Mouse (Mus musculus): Measurements from ENCODE around the gene Prdm4. TPM values are rescaled to one million over a fixed set of nuclear protein-coding genes. Genes with fewer than 3 reads are reported as not detected.

Prdm4 gene
- total and polyA plus RNA-seq, 3 experiments: 19.0 to 27.9 (median 23.2) TPM

DNA sequence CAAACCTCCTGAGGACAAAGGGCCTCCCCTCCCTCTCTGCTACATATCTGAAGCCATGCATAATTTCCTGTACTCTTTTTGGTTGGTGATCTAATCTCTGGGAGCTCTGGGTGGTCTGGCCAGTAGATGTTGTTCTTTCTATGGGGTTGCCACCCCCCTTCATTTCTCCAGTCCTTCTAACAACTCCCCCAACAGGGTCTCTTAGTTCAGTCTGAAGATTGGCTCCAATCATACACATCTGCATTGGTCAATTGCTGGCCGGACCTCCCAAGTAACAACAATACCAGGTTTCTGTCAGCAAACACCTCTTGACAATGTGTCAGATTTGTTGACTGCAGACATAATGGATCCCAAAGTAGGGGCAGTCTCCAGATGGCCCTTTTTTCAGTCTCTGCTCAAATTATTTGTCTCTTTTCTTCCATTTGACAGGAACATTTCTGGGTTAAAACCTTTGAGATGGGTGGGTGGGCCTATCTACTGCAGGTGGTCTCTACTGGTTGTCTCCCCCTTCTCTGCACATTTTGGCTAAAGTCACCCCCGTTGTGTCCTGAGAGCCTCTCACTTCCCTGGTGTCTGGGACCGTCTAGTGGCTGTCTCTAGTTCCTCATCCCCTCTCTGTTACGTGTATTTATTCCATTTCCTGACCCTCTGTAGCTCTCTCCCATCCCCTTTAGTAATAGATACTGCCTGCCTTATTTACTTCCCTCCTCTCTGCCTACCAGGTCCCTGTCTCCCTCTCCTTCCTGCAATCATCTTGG, 70.7 kb downstream of the Prdm4 start:
- Histone ChIP-seq H3K4me2 (ENCODE audit: insufficient read depth, low read depth, poor library complexity, severe bottlenecking) (no peak overlapping the region), H3K4me1 (ENCODE audit: control insufficient read depth in 1 of 2, insufficient read depth in 2 of 2) (no peaks in the 10 kb centered on the region), H3K9me3 (replicated peaks; ENCODE audit: low read length) (no peaks in the 10 kb centered on the region), H3K27me3 (replicated peaks) (peaks cover 3% of the 10 kb centered on the region), H3K79me2 (replicated peaks; ENCODE audit: control insufficient read depth, extremely low read depth, insufficient read depth, poor library complexity, severe bottlenecking) (no peaks in the 10 kb centered on the region), H3K36me3 (replicated peaks in 1 of 2; ENCODE audit: control insufficient read depth in 1 of 2, insufficient read depth in 1 of 2, low read length in 1 of 2) (no peaks in the 10 kb centered on the region), H3K4me3 (replicated peaks in 1 of 3; ENCODE audit: low read depth in 2 of 3, low read length in 2 of 3, poor library complexity in 1 of 3) (no peak overlapping the region), H3K27ac (ENCODE audit: insufficient read depth, low read depth) (no peak overlapping the region), H3K9ac (ENCODE audit: insufficient read depth, low read depth) (no peak overlapping the region)
- in situ Hi-C loops (cut with MboI; ENCODE audit: low pct_ligation_motif_present, low pct_unique_long_range_greater_than_20kb, low sequenced_read_pairs): no loop called here
- dilution Hi-C loops (cut with MboI; ENCODE audit: extremely low pct_ligation_motif_present, extremely low pct_unique_long_range_greater_than_20kb, low sequenced_read_pairs): no loop called here
- TF ChIP-seq ZC3H11A (IDR thresholded peaks at IDR 0.05; ENCODE audit: low read depth, low read length): no peak
- no peak for TF ChIP-seq POLR2AphosphoS2 (IDR thresholded peaks at IDR 0.05; ENCODE audit: low read depth, low read length)
- TF ChIP-seq MXI1 (IDR thresholded peaks at IDR 0.05; ENCODE audit: low read depth, low read length): no peak
- no peak for TF ChIP-seq ZKSCAN1 (IDR thresholded peaks at IDR 0.05; ENCODE audit: borderline replicate concordance, low read depth, low read length)
- TF ChIP-seq KAT2A (IDR thresholded peaks at IDR 0.05; ENCODE audit: insufficient replicate concordance, low read length): no peak
- no peak for TF ChIP-seq NRF1 (IDR thresholded peaks at IDR 0.05; ENCODE audit: low read depth, low read length)
- TF ChIP-seq ELF1 (IDR thresholded peaks at IDR 0.05; ENCODE audit: low read depth, low read length): no peak
- TF ChIP-seq TCF12 (IDR thresholded peaks at IDR 0.05; ENCODE audit: low read depth, low read length): no peak
- TF ChIP-seq JUND (conservative IDR thresholded peaks at IDR 0.05; ENCODE audit: low read depth, low read length): no peak
- TF ChIP-seq CHD1 (IDR thresholded peaks at IDR 0.05; ENCODE audit: low read depth, low read length): no peak
- TF ChIP-seq SMC3 (IDR thresholded peaks at IDR 0.05; ENCODE audit: low read depth, low read length): no peak
- no peak for TF ChIP-seq CHD2 (IDR thresholded peaks at IDR 0.05; ENCODE audit: low read length)
- no peak for TF ChIP-seq TBP (conservative IDR thresholded peaks at IDR 0.05; ENCODE audit: low read depth, low read length)
- TF ChIP-seq RAD21 (IDR thresholded peaks at IDR 0.05; ENCODE audit: low read depth, low read length): no peak
- no peak for TF ChIP-seq HCFC1 (IDR thresholded peaks at IDR 0.05; ENCODE audit: low read depth, low read length)
- no peak for TF ChIP-seq BHLHE40 (IDR thresholded peaks at IDR 0.05; ENCODE audit: low read depth, low read length)
- no peak for TF ChIP-seq MAFK (IDR thresholded peaks at IDR 0.05; ENCODE audit: insufficient replicate concordance, low read length)
- TF ChIP-seq PAX5 (IDR thresholded peaks at IDR 0.05; ENCODE audit: low read length): no peak
- TF ChIP-seq UBTF (IDR thresholded peaks at IDR 0.05; ENCODE audit: low read depth, low read length): no peak
- DNase-seq (ENCODE audit: extremely low read depth): no peak

Other genes with a start within 250 kb of the Prdm4 start
- 65.0 and 70.7 TPM in 2 replicates for gene Pwp1, start 87.6 kb downstream of the Prdm4 start, total RNA-seq (2012; rRNA removed)
- 118 and 125 TPM in 2 replicates for gene Pwp1, start 87.6 kb downstream of the Prdm4 start, total RNA-seq (2014; rRNA removed)
- gene Pwp1, start 87.6 kb downstream of the Prdm4 start, polyA plus RNA-seq (2012; ENCODE audit: insufficient read length, low read depth): 90.4 and 97.1 TPM in 2 replicates
- gene Ascl4, start 10.5 kb upstream of the Prdm4 start, total RNA-seq (2012; rRNA removed): 0.13 TPM in 1 of 2 replicates, not detected in the other
- gene Ascl4, start 10.5 kb upstream of the Prdm4 start, total RNA-seq (2014; rRNA removed): not detected in 2 replicates
- 0.11 TPM in 1 of 2 replicates, not detected in the other for gene Ascl4, start 10.5 kb upstream of the Prdm4 start, polyA plus RNA-seq (2012; ENCODE audit: insufficient read length, low read depth)
- 192 and 217 TPM in 2 replicates for gene Rtcb, start 40.7 kb upstream of the Prdm4 start, total RNA-seq (2012; rRNA removed)
- 225 and 249 TPM in 2 replicates for gene Rtcb, start 40.7 kb upstream of the Prdm4 start, total RNA-seq (2014; rRNA removed)
- gene Rtcb, start 40.7 kb upstream of the Prdm4 start, polyA plus RNA-seq (2012; ENCODE audit: insufficient read length, low read depth): 239 and 253 TPM in 2 replicates
- not detected in 2 replicates for gene Bpifc, start 94.8 kb upstream of the Prdm4 start, total RNA-seq (2012; rRNA removed)
- gene Bpifc, start 94.8 kb upstream of the Prdm4 start, total RNA-seq (2014; rRNA removed): not detected in 2 replicates
- gene Bpifc, start 94.8 kb upstream of the Prdm4 start, polyA plus RNA-seq (2012; ENCODE audit: insufficient read length, low read depth): 0.15 TPM in 1 of 2 replicates, not detected in the other
- gene Fbxo7, start 104.8 kb upstream of the Prdm4 start, total RNA-seq (2012; rRNA removed): 11.4 and 13.1 TPM in 2 replicates
- gene Fbxo7, start 104.8 kb upstream of the Prdm4 start, total RNA-seq (2014; rRNA removed): 16.6 and 18.3 TPM in 2 replicates
- 18.7 and 21.7 TPM in 2 replicates for gene Fbxo7, start 104.8 kb upstream of the Prdm4 start, polyA plus RNA-seq (2012; ENCODE audit: insufficient read length, low read depth)